Mouse (Mus musculus): ENCODE measurements around the gene Map3k5.

DNA sequence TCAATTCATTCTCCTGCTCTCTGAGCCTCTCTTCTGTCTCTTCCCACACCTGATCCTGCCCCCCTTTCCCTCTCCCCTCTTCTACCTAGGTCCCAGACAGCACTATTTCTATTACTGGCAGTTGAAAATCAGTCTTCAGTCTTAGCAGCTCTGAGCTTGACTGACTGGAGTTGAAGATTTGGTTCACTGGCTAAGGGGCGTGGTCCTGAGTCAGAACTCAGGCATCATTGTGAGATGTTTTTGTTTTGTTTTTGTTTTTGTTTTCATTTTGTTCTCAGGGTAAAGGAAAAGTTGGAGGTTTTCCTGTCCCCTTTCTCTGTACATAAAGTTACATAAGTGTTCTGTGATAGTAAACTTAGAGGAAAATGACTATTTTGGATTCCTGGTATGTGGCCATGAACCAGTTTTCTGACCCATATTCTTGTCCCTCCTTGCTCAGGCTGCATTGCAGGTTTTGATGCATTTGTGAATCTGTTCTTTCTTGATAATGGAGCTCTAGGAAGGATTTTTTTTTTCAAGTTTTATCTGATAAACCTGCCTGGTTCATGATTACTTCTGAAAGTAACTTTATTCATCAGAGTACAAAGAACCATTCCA, 131.9 kb downstream of the Map3k5 start:
- TF ChIP-seq CTCF (IDR thresholded peaks at IDR 0.05; ENCODE audit: borderline replicate concordance, extremely low read depth, insufficient read depth, insufficient read length): no peak
- no peak for TF ChIP-seq POLR2A (IDR thresholded peaks at IDR 0.05; ENCODE audit: borderline replicate concordance, extremely low read depth, insufficient read depth, insufficient read length, poor library complexity, severe bottlenecking)
